Mouse (Mus musculus): ENCODE data around the gene Car2.

The Car2 gene

DNA sequence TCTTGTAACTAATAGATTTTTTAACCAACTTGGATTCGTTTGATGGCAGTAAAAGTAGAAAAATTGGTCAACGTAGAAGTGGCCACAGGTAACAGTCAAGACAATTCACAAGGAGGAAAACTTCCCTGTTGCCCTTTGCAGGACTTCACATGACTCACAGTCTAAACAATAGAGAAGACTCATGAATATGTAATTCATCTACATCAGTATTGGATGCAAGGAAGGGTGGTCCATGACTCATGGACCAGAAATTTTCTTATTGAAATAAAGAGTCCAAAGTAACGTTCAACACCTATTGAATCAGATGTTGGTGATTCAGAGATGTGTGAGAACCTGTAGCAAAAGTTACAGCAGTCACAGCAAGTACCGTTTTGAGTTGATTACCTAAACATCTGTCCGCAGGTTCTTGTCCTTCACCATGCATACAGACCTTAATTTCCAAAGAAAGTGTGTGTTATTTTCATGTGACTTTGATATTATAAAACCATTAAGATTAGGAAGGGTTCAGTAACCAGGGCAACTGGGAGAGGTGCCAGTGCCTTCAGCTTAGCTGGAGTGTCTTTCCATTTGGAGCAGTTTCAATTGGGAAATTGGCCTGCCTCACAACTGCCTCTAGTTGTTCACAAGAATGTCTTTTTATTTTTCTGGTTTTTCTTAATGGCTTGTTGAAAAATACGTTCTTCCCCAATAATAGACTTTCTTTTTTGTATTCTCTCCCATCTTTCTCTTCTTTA is 62.2 kb downstream of the Car2 start:
- no peak for DNase-seq

DNA sequence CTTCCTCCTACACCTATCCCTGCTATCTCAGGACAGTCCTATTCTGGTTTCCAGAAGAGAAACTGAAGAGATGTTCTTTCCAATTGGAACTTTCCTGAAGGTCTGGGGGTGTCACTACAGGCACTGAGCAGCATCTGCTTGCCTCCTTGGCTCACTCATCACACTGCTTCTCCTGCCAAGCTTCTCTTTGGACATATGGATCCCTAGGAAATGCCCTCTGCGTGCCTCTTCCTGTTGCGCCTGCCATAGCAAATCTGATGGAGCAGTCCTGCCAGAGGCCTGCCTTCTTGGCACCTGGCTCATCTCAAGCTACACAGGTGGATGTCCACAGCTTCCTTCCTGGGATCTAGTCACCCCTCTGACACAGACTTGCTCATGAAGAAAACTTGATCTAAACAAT is 64.0 kb downstream of the Car2 start:
- DNase-seq: no peak
